Comparison of ENCODE assay signal across 10 mouse cellular contexts in the genomic region with DNA sequence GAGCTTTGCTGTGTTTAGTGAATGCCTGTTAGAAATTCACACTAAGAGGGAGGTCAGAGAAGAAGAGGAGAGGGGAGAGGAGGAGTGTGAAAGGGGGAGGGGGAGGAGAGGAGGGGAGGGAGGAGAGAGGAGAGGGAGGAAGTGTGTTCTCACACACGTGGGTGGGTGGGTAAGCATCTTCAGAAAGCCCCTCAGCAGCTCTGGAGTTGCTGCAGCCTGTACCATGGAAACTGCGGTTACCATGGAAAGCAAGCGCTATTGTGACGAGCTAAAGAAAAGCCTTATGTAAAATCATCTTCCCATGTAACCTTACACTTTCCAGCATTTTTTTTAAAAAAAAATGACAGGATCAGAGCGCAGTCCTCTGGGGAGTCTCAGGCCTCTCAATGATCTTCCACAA.
DNase-seq lines count a peak whose midpoint lies in the region; ATAC-seq lines count a peak whose summit lies in the region.
"Had no signal": no experiment of that assay in that cellular context is flagged by ENCODE, and none has a peak within 500 bp of the region (broad histone marks: within the 10 kb centered on the region; RNA-seq: fewer than 3 reads in every experiment).

No protein-coding gene starts in this region.

- intact Hi-C loops in left cerebral cortex, postnatal 14 days (cut with DNase I): no loop called here

- ATAC-seq in embryonic facial prominence, embryonic 14.5 days (ENCODE audit: low read depth): peak; percentile 50; the same call in 1 of the 2 replicates

- H3K4me3 ChIP-seq in embryonic facial prominence, embryonic 14.5 days (ENCODE audit: low read depth, low read length): no peak overlapping the region
- H3K4me3 ChIP-seq: embryonic facial prominence, embryonic 15.5 days; megakaryocyte, embryonic 14.5 days had no signal

- no peak overlapping the region for H3K9ac ChIP-seq in embryonic facial prominence, embryonic 14.5 days (ENCODE audit: low read depth, low read length)
- H3K9ac ChIP-seq: embryonic facial prominence, embryonic 15.5 days had no signal

- no peak overlapping the region for H3K27ac ChIP-seq in embryonic facial prominence, embryonic 14.5 days (replicated peaks; ENCODE audit: low read depth, low read length)
- H3K27ac ChIP-seq: embryonic facial prominence, embryonic 15.5 days had no signal

- no peaks in the 10 kb centered on the region for H3K4me1 ChIP-seq in embryonic facial prominence, embryonic 14.5 days (ENCODE audit: control insufficient read depth, insufficient read depth, low read length)
- H3K4me1 ChIP-seq: embryonic facial prominence, embryonic 15.5 days; megakaryocyte, embryonic 14.5 days had no signal

- no peaks in the 10 kb centered on the region for H3K27me3 ChIP-seq in embryonic facial prominence, embryonic 14.5 days (replicated peaks; ENCODE audit: control insufficient read depth, insufficient read depth, low read length)
- H3K27me3 ChIP-seq: embryonic facial prominence, embryonic 15.5 days; megakaryocyte, embryonic 14.5 days had no signal

- H3K9me3 ChIP-seq in embryonic facial prominence, embryonic 14.5 days (ENCODE audit: control insufficient read depth, low read length): no peaks in the 10 kb centered on the region
- H3K9me3 ChIP-seq: embryonic facial prominence, embryonic 15.5 days had no signal

- H3K36me3 ChIP-seq in embryonic facial prominence, embryonic 14.5 days (ENCODE audit: control insufficient read depth, insufficient read depth, low read length): no peaks in the 10 kb centered on the region
- H3K36me3 ChIP-seq: embryonic facial prominence, embryonic 15.5 days had no signal

- 36% methylated on average over 5 of the region's 5 CpGs for WGBS in embryonic facial prominence, embryonic 14.5 days

- DNase-seq in embryonic facial prominence, embryonic 14.5 days (ENCODE audit: low spot score): peak; percentile 22
- peak; percentile 28 to 49 for DNase-seq in frontal cortex, postnatal 36 days (ENCODE audit: low spot score in 2 of 2)
- peak; percentile 74 to 88 for DNase-seq in left cerebral cortex, postnatal 14 days (ENCODE audit: low spot score in 2 of 2)
- DNase-seq in right cerebral cortex, adult 2 months (ENCODE audit: low spot score in 2 of 2): peak; percentile 54 to 63
- no peak for DNase-seq in yolk sac, embryonic 10.5 days (ENCODE audit: low spot score)
- no peak for DNase-seq in lung, adult 18-20 months
- DNase-seq in gastrocnemius, postnatal 10 days: no peak
- DNase-seq: adrenal gland, postnatal 10 days had no signal

- no peak overlapping the region for H3K4me2 ChIP-seq in embryonic facial prominence, embryonic 14.5 days (ENCODE audit: low read depth, low read length)
- H3K4me2 ChIP-seq: embryonic facial prominence, embryonic 15.5 days had no signal

Comparison
In these comparisons a context has a peak if more than half of its experiments do, and no peak if none do; other contexts are left out.
1. DNase-seq: peak in embryonic facial prominence, embryonic 14.5 days (single experiment), frontal cortex, postnatal 36 days (2 of 2), left cerebral cortex, postnatal 14 days (2 of 2) and right cerebral cortex, adult 2 months (2 of 2); none in yolk sac, embryonic 10.5 days (single experiment), lung, adult 18-20 months (0 of 2) and gastrocnemius, postnatal 10 days (single experiment).